Mouse (Mus musculus) kidney, adult 2 months (tissue): ENCODE data around the gene Ubxn4.
"Not testable (repeated sequence)": the region's sequence is repeated elsewhere in the genome, so short reads cannot be mapped to it uniquely, and the experiment has no call there.

Experiments
- CTCF ChIP-seq: fragments of 200-500 bp; conservative IDR thresholded peaks from 2 replicates; pipeline ENCODE4 v1.5.1; 2011; ENCODE audit warnings: low read depth, mild to moderate bottlenecking, control low read depth, low read length, moderate library complexity, mixed read lengths; ENCODE audit not compliant: insufficient read depth, insufficient read length
- POLR2A ChIP-seq: fragments of 200-500 bp; IDR thresholded peaks from one replicate; pipeline ENCODE4 v1.6.1; 2011; ENCODE audit warnings: low read depth, low read length, control low read depth

GRCm38 (mm10) chr1:128267061-128267460, 23.3 kb downstream of the Ubxn4 start:
- not testable (repeated sequence) for TF ChIP-seq CTCF, POLR2A
